Mouse (Mus musculus) hindbrain, postnatal 0 days (tissue): ENCODE measurements around the gene Lctl. TPM values are rescaled to one million over a fixed set of nuclear protein-coding genes. Genes with fewer than 3 reads are reported as not detected.

Source experiments
- ATAC-seq: fragments of 200-750 bp; cut with Nextera tagmentation; 2 replicates; pipeline ENCODE4 v1.8.0; 2017; ENCODE audit warnings: mild to moderate bottlenecking, moderate TSS enrichment, moderate library complexity
- DNase-seq: peaks from one replicate; pipeline ENCODE4 v3.0.0-alpha.2; 2015; ENCODE audit warnings: low spot score
- H3K27ac ChIP-seq: fragments of 300-500 bp; sonication (generic); 2 replicates; pipeline ENCODE4 v1.5.1; 2014; ENCODE audit warnings: mild to moderate bottlenecking
- H3K27me3 ChIP-seq: fragments of 300-500 bp; sonication (generic); 2 replicates; pipeline ENCODE4 v1.6.1; 2014; ENCODE audit warnings: low read length, mixed read lengths; ENCODE audit not compliant: insufficient read depth
- H3K36me3 ChIP-seq: fragments of 300-500 bp; sonication (generic); 2 replicates; pipeline ENCODE4 v1.6.1; 2014; ENCODE audit warnings: low read length, mixed read lengths; ENCODE audit not compliant: insufficient read depth
- H3K4me1 ChIP-seq: fragments of 300-500 bp; sonication (generic); 2 replicates; pipeline ENCODE4 v1.6.1; 2014; ENCODE audit warnings: antibody characterized with exemption, low read length, mixed read lengths; ENCODE audit not compliant: insufficient read depth
- H3K4me2 ChIP-seq: fragments of 300-500 bp; sonication (generic); 2 replicates; pipeline ENCODE4 v1.6.1; 2014; ENCODE audit warnings: low read depth, mild to moderate bottlenecking, low read length, moderate library complexity, mixed read lengths
- H3K4me3 ChIP-seq: fragments of 300-500 bp; sonication (generic); 2 replicates; pipeline ENCODE4 v1.5.1; 2014; ENCODE audit warnings: low read length
- H3K9ac ChIP-seq: fragments of 300-500 bp; sonication (generic); replicated peaks from 2 replicates; pipeline ENCODE4 v1.6.1; 2014; ENCODE audit warnings: mild to moderate bottlenecking, low read length, moderate library complexity, mixed read lengths
- H3K9me3 ChIP-seq: fragments of 300-500 bp; sonication (generic); 2 replicates; pipeline ENCODE4 v1.6.1; 2016; ENCODE audit warnings: low read length, mixed read lengths
- CTCF ChIP-seq: IDR thresholded peaks from 2 replicates; pipeline ENCODE4 v1.5.1; 2016; ENCODE audit warnings: antibody characterized with exemption, control low read depth, low read depth
- WGBS: fragments of 180-500 bp; shearing (Covaris S2); extraction: QIAGEN DNeasy Blood & Tissue Kit; methylation state at CpG from one replicate; pipeline ENCODE4 v1.1.7; 2014; 5-methylcytosine and 5-hydroxymethylcytosine counted together
- polyA plus RNA-seq: library from polyadenylated mRNA; unstranded; fragments of >200 nt; fragmentation: Nextera tagmentation; extraction: Ambion mirVana; gene quantifications from 2 replicates; pipeline ENCODE4 v1.2.1, GENCODE M21; 2015
- total RNA-seq: library from RNA; depleted of rRNA; stranded (reverse); fragments of >200 nt; gene quantifications from 2 replicates; pipeline ENCODE4 v1.2.3, GENCODE M21; 2014

Gene Lctl
- total and polyA plus RNA-seq, 2 experiments from 2014 or later, result not detected

DNA sequence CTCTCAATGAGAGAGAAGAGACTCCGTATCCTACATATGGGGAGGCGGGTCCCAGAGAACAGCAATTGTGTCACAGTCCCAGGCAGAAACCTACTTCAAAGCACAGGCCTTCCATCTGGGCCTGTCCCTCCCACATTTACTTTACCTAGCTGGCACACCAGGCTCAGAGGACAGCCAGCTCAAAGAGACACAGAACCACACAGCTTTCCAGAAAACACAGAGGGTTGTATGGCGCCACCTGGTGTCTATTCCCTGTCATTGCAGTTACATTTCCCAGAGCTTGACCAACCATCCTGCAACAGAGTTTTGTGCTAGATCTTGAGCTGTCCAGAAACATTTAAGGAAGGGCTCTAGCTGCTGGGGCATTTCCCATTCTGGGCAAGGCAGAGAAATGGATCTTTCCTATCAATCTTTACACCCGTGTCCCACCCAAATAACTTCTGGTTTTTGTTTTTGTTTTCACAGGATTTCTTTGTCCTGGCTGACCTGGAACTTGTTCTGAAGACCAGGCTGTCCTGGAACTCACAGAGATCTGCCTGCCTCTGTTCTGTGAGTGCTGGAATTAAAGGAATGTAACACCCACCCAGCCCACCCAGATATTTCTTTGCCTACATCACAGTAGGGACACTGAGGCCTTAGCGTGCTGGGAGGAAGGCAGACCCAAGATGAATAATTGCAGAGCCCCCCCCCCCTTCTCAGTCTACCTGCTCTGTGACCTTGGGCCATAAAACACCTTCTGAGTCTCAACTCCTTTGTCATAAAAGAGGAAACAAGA, 29.3 kb upstream of the Lctl start:
- 50% methylated on average over 5 of the region's 5 CpGs for WGBS
- H3K4me1 ChIP-seq, result peaks cover 14% of the 10 kb centered on the region
- H3K27me3 ChIP-seq, result no peaks in the 10 kb centered on the region
- no peak overlapping the region for H3K4me3 ChIP-seq
- H3K27ac ChIP-seq, result no peak overlapping the region
- no peaks in the 10 kb centered on the region for H3K36me3 ChIP-seq
- TF ChIP-seq CTCF, result peak; percentile 99
- no peak overlapping the region for H3K4me2 ChIP-seq
- no peaks in the 10 kb centered on the region for H3K9me3 ChIP-seq
- DNase-seq (peak; percentile 83), ATAC-seq (peak; percentile 44; the same call in 1 of the 2 replicates)
- H3K9ac ChIP-seq, result no peak overlapping the region

DNA sequence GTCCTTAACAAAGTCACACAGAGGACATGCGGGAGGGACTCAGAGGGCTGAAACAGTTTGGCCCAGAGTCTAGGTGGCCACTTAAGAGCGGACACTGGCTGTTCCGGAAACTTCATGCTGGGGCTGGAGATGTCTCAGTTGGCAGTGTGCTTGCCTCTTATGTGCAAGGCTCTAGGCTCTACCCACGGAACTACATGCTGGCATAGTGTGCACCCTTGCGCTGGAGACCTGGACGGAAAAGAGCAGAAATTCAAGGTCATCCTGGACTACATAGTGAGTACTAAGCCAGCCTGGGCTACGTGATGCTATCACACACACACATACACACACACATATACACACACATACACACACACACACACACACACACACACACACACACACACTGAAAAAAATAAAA, 28.6 kb upstream of the Lctl start:
- no peak overlapping the region for H3K4me2 ChIP-seq
- 87% methylated on average over 7 of the region's 7 CpGs for WGBS
- H3K4me1 ChIP-seq, result peaks cover 14% of the 10 kb centered on the region
- H3K9ac ChIP-seq, result no peak overlapping the region
- no peak overlapping the region for H3K4me3 ChIP-seq
- no peaks in the 10 kb centered on the region for H3K27me3 ChIP-seq
- ATAC-seq (no peak), DNase-seq (no peak)
- no peaks in the 10 kb centered on the region for H3K36me3 ChIP-seq
- no peaks in the 10 kb centered on the region for H3K9me3 ChIP-seq
- no peak overlapping the region for H3K27ac ChIP-seq
- TF ChIP-seq CTCF, result no peak

DNA sequence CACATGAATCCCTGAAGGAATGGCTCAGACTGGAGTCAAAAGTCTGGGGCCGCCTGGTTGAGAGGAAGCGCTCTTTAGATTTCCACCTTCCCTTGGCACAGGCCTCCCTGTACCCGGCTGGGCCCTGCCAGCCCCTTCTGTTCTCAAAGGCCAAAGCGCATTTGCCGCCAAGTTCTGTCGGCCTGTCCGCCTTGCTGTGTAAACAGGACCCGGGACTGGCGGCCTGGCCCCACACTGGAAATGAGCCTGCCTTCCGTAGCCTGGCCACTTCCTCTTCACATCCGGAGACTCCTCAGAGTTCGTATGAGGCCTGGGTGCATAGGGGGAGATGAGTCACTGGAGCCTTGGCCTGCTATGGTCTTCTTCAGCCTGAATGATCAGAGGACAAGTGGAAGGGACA, 27.9 kb upstream of the Lctl start:
- Histone ChIP-seq H3K9me3 (no peaks in the 10 kb centered on the region), H3K27me3 (no peaks in the 10 kb centered on the region), H3K4me2 (no peak overlapping the region), H3K36me3 (no peaks in the 10 kb centered on the region), H3K27ac (no peak overlapping the region; the same call in 1 of the 2 replicates), H3K4me3 (no peak overlapping the region), H3K4me1 (peaks cover 14% of the 10 kb centered on the region), H3K9ac (no peak overlapping the region)
- 47% methylated on average over 12 of the region's 12 CpGs for WGBS
- TF ChIP-seq CTCF, result no peak
- DNase-seq, result peak; percentile 52
- peak; percentile 41; the same call in 1 of the 2 replicates for ATAC-seq

DNA sequence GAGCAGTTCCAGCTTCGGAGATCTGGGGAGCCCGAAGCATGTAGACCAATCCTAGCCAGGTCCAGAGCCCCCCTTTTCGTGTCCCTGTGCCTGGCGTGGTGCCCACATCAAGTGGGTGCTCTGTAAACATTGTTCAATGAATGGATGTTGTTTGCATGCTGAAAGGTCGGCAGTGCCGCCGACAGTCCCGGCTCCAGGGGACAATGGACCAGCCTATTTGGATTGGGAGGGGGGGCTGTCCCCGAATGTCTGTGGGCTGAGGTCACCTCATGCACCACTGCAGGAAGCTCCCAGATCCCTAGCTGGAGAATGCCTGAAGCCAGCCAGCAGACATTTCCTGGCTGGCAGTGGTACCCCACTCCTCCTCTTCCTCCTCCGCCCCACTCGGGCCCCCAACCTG, 22.9 kb upstream of the Lctl start:
- no peak overlapping the region for H3K4me2 ChIP-seq
- H3K9me3 ChIP-seq, result no peaks in the 10 kb centered on the region
- H3K4me1 ChIP-seq, result 0 out of 2 replicates have a peak, but pooled peaks cover 4% of the 10 kb centered on the region
- peak; percentile 59 for ATAC-seq
- H3K36me3 ChIP-seq, result no peaks in the 10 kb centered on the region
- no peak overlapping the region for H3K4me3 ChIP-seq
- no peak for TF ChIP-seq CTCF
- no peaks in the 10 kb centered on the region for H3K27me3 ChIP-seq
- WGBS, result 34% methylated on average over 11 of the region's 11 CpGs
- DNase-seq, result peak; percentile 25
- H3K9ac ChIP-seq, result no peak overlapping the region
- H3K27ac ChIP-seq, result no peak overlapping the region

DNA sequence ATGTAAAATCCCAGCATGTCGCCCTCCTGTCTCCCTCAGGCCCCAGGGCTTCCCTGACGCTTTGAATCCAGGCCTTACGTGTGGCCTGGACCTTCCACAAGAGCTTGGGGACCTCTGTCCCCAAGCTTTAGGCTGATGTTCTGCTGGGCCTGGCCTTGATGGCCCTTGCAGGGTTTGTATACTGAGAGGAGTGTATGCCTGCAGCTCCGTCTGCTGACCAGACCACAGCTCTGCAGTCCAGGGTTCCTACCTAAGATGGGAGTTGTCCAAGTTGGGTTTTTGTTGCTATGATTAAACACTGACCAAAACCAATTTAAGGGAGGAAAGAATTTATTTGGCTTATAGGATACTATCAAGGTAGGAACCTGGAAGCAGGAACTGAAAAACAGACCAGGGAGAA, 18.7 kb upstream of the Lctl start:
- DNase-seq (no peak), ATAC-seq (no peak)
- no peak overlapping the region for H3K27ac ChIP-seq
- H3K4me3 ChIP-seq, result no peak overlapping the region
- peak; percentile 50 for TF ChIP-seq CTCF
- 52% methylated on average over 4 of the region's 4 CpGs for WGBS
- 0 out of 2 replicates have a peak, but pooled peaks cover 4% of the 10 kb centered on the region for H3K4me1 ChIP-seq
- no peaks in the 10 kb centered on the region for H3K36me3 ChIP-seq
- no peaks in the 10 kb centered on the region for H3K9me3 ChIP-seq
- no peak overlapping the region for H3K9ac ChIP-seq
- H3K4me2 ChIP-seq, result no peak overlapping the region
- no peaks in the 10 kb centered on the region for H3K27me3 ChIP-seq

DNA sequence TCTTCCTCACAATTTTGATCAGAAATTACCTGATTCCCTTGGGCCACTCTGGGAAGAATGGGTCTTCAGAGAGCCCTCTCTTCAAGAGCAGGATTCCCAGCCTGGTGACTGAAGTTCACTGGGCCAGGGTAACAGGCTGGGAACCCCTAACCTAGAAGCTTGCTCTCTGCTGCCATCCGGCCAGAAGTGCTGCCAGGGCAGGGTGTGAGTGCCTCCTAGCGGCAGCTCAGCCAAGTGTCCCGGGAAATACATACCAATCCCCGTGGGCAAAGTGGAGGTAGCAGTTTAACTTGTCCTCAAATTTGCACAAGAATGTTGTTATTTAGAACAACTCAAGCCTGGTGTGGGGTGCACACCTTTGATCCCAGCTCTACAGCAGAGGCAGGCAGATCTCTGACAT, 16.5 kb upstream of the Lctl start:
- Histone ChIP-seq H3K27ac (no peak overlapping the region), H3K4me1 (no peaks in the 10 kb centered on the region), H3K27me3 (no peaks in the 10 kb centered on the region), H3K36me3 (no peaks in the 10 kb centered on the region), H3K4me3 (no peak overlapping the region), H3K9me3 (no peaks in the 10 kb centered on the region), H3K4me2 (no peak overlapping the region), H3K9ac (no peak overlapping the region)
- peak; percentile 79 for TF ChIP-seq CTCF
- WGBS, result 3% methylated on average over 4 of the region's 4 CpGs
- ATAC-seq (no peak), DNase-seq (peak; percentile 63)

DNA sequence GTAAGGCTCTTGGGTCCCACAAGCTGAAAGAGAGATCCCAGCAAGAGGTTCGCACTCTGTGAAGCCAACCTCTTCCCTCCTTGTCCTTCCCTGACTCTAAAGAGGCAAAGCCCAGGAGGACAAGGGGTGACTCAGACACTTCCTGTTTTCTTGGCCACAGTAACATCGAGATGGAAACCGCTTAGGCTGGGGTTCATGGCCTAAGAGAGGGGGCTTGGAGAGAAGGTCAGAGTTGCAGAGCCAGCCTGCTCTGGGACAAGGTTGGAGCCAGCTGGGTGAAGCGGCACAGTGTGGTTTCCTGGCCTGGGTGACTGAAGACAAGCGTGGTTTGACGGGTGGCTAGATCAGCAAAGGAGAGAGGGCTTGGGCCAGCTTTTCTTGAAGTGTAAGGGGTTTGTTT, 11.6 kb upstream of the Lctl start:
- no peak for ATAC-seq
- no peak overlapping the region for H3K4me3 ChIP-seq
- no peaks in the 10 kb centered on the region for H3K9me3 ChIP-seq
- DNase-seq, result no peak
- 80% methylated on average over 6 of the region's 6 CpGs for WGBS
- no peaks in the 10 kb centered on the region for H3K27me3 ChIP-seq
- no peaks in the 10 kb centered on the region for H3K4me1 ChIP-seq
- no peak overlapping the region for H3K27ac ChIP-seq
- no peaks in the 10 kb centered on the region for H3K36me3 ChIP-seq
- H3K9ac ChIP-seq, result no peak overlapping the region
- no peak for TF ChIP-seq CTCF
- no peak overlapping the region for H3K4me2 ChIP-seq
